Mouse (Mus musculus): ENCODE results near the gene Ptprb. TPM values are rescaled to one million over a fixed set of nuclear protein-coding genes. Genes with fewer than 3 reads are reported as not detected.
A peak's percentile ranks its signal among the peaks of the same experiment; 100 is the strongest.

Gene Ptprb
- total RNA-seq, 2 experiments from 2014 or later = 52.5 to 54.8 TPM

DNA sequence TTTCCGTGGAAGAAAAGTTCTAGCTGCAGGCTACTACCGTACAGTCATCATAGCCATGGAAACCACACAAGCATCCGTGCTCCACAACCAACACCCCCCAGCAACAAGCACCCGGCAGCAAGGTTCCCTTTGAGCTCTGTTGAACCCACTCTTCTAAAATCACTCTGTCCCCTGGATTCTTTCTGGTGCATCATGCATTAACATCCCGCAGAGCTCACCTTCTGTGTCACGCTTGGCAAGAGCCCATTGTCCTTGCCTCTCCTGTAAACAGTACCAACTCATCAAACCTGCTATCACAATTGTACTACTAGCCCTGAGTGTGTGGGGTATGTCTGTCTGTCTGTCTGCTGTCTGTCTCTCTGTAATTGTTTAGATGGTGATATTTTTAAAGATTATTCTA is 98.8 kb downstream of the Ptprb start:
- DNase-seq = no peak

DNA sequence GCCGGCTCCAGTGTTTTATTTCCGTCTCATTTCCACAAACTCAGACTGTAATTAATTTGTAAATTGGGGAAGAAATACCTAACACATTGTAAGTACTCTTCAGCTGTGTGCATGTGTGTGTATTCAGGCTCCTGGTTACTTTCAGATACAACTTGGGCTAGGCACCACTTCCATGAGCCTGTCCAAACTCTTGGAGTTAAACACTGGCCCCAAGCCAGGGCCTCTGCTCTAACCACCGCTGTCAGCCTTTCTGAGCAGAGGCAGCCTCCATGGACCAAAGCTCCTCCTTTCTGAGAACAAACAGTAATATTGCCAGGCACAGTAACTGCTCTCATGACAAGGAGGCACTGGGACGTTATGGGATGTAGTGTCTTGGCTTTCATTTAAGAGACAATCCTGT is 101.5 kb downstream of the Ptprb start:
- DNase-seq = no peak

DNA sequence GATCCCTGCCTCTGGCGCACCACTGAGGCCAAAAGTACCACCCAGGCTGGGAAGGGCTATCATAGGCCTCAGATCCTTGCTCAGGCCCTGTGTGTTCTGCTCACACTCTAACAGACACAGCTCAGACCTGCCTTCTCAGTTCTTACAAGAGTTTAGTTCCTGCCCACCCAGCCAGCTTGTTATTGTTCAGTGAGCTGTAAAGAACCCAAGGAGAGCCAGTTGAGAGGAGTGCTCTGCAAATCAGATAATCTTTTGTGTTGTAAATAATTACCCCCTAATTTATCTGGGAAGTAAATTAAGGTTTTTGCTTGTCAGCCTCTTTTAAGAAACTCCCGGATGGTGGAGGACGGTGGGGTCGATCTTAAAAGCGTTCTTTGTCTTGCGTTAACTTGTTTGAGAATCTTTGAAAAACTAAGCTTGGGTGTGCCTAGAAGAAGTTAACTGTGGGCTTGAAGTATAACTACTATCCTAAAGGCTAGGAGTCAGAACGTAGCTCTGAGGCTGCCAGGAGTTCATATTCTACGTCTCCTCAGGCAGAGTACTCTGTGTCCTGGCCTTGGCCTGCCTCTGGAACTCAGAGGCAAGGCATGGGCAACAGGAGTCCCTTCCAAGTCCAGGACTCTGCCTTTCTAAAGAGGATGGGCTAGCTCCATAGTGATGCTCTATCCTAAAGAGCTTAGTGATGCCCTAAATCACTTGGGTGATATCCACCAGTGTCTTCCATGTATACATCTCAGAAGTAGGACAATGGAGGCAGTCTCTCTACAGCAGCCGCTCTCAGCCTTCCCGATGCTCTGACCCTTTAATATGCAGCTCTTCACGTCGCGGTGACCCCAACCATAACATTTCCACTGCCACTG is 107.7 kb downstream of the Ptprb start:
- no peak for DNase-seq

DNA sequence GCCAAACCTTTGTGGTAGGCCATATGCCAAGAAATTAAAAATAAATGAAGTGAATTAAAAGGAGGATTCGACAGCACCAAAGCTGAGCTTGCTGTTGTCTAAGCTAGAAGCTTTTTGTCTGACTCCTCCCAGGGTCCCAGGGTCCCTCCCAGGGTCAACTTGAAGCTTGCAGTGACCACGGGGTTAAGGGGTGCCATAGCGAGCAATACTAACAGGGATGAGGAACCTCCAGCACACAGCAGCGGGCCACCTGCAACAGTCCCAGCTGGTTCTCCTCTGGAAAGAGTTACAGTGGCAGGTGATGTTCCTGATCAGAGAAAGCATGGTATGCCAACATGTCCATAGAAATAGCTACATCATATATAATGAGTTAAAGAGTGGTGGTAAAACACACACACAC is 109.1 kb downstream of the Ptprb start:
- no peak for DNase-seq

DNA sequence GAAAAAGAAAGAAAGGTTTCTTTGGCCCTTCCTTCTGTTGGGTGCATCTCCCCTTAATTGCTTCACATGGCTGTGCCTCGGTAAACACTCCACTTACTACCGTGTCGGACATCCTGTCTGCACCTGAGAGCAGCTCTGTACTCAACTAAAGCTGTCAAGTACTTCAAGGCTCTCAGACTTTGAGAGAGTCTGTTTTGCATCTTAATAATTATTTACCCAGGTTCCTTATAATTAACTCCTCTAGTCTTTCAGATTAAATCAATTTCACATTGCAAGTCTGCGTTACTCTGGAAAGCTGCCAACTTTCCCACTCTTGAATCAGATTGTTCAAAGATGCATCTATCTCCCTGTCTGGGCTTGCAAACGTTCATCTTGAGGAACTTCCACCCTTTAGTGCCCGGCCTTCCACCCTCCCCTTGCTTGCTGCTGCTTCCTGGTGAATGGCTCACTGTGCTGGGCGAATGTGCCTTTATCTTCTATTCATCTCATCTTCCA is 111.1 kb downstream of the Ptprb start:
- no peak for DNase-seq

DNA sequence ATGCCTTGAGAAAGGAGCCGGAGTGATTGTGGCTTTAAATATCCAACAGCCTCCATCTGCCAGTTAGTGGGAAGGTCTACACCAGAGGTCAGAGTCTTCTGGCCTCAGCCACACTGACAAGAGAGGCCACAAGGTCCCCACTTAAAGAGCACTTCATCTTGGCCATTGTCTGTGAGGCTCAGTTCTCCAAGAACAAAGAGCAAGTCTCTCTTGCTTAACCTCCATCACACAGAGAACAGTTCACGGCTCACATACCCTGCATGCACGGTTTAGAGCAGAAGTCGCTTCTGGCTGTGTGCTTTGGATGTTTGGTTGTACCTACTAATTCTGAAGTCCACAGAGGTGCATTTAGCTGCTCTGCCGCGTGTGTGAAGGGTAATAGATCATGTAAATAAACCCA is 113.5 kb downstream of the Ptprb start:
- no peak for DNase-seq

DNA sequence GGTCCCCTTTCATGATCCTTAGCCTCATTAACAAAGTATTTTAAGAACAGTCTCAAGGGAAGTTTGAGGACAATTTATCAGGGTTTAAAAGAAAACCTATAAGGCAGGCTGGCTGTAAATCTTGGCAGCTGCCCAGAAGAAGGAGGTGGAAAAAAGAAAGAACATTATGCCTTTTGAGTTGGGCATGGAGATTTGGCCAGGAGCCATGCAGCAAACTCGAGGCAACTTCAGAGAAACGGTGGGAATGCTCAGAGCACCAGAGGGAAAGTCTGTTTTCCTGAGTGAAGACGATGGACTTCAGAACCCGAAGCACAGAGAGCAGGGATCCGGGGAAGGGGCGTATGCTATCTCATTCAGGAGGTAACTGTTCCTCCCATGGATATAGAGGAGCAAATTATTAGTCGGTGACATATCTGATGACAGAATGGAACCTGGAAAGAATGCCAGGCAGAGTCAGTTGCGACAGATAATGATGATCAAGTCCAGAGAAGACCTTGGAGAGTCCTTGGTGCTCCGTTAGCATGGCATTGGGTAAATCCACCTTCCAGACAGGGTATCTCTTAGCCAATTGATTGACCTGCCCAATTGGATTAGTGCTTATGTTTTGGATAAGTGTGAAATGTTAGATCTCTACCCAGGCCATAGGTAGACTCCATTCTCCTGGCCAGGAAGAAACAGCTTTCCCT is 118.6 kb downstream of the Ptprb start:
- DNase-seq = peak; percentile 48

DNA sequence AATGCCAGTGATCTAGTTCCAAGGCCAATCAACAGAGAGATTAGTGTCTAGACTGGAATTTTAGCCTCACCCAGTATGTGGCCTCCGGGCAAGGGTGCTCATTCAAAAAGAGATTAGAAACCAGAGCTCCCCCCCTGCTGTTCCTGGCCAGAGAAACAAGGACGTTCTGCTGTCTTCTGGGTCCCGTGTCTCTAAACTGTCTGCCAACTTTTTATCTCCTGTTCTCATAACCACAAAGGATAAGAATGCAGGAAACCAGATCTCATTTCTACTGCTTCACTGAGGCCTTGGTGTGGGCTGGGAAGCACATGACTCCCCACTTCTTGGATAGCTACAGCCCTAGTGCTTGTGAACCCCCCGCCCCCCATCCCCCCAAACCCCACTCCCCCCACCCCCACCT is 119.3 kb downstream of the Ptprb start:
- peak; percentile 63 for DNase-seq

DNA sequence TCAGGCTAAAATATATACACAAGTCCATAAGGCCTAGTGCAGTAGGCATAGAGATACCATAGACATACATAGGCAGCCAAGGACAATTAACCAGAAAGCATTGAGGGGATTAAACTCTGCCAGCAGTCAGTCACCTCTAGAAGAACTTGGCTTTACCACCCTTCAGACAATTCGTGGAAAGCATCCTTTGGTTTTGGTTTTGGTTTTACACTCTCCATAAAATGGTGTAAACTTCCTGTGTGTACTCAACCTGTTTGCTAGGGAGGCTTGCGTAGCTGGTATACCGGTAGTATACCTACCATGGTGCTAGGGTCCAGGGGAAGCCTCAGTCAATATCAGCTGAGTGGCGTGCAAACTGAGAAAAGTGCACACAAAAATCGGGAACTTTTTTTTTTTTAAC is 121.0 kb downstream of the Ptprb start:
- no peak for DNase-seq

DNA sequence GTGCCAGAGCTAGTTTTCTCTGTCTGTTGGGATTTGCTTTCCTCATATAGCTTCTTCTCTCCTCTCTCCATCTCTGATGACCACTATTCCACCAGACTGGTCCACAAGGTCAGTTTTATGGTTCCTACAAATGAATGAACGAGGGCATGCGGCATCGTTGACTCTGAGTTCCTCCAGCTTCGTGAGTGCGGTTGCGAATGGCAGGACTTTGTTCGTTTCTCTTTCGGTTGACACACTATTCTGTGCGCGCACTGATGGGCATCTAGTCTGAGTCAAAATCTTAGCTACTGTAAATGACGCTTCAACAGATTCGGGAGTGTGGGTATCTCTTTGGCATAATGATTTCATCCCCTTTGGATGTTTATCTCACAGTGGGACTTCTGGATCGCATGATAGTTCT is 121.6 kb downstream of the Ptprb start:
- DNase-seq = no peak

DNA sequence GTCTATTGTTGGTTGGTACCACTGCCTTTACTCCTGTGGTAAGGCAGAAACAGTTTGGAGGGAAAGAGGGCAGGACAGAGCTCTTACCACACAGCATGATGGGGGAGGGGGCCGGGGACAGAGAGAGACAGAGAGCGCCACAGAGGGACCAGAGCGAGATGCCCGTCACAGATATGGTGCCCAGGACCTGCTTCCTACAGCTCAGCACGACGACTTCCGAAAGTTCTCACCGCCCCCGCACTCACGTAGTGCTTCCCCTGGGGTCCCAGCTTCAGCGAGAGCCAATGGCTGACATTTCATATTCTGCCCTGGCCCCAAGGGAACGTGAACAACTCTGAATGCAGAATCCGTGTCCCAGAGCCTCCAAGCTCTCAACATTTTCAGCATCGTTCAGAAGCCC is 122.2 kb downstream of the Ptprb start:
- no peak for DNase-seq

DNA sequence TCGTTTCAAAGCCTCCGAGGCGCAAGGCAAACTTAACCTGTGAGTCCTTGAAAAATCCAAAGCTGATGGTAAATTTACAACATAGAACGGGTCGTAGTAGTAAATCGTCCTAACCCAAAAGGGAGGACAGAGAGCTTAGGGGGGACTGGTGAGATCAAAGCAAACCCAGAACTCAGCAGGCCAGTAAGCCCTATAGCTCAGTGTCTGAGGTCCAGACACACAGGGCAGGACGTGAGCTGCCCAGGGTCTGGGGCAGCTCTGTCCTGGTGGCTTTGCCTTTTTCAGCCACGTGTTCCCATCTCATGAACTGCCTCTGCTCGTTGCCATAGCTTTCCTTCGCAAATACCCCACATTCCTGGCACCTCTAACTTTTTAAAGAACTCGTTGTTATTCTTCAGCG is 122.7 kb downstream of the Ptprb start:
- no peak for DNase-seq

DNA sequence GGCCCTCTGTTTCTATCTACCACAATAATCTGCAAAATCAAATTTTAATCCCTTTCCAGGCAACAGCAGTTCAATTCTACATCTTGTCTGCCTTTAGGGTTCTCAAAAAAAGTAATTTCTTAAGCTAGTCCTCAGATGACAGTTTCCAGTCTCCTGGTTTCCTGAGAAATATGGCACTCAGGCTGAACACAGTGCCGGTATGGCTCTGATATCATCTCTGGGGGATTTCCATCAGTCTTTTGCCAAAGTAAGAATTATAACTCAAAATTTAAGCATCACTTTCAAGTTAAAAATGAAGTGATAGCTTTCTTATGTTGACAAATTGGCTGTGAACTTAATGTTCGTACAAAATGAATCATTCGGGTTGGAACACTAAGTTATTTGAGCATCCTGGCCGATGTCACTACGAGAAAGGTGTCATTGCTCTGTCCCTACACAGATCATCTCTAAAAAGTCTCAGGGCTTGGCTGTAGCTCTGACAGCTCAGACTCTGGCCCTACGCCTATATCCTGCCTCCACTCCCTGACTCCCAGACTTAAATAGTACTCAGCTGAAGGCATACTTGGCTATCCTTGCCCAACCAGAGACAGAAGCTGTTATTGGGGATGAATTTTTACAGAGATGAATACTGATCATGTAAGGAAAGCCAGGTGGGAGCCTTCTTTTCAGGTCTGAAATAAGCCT is 127.6 kb downstream of the Ptprb start:
- no peak for DNase-seq

DNA sequence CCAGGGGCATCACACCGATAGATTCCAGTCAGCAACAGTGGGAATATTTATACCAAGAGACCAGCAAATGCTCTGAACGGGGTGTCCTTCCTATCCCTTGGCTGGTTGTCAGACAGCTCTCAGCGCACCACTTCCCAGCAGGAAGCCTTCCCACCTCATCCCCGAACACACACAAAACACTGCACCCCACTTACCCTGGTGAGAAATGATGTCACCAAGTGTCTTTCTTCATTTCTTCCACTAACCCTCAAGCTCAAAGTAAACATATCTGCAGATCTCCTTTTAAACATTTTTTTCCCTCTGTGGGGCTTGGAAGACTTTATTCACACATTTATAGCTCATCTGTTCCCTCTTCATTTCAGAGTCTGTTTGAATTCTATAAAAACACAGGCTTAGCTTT is 128.4 kb downstream of the Ptprb start:
- no peak for DNase-seq

DNA sequence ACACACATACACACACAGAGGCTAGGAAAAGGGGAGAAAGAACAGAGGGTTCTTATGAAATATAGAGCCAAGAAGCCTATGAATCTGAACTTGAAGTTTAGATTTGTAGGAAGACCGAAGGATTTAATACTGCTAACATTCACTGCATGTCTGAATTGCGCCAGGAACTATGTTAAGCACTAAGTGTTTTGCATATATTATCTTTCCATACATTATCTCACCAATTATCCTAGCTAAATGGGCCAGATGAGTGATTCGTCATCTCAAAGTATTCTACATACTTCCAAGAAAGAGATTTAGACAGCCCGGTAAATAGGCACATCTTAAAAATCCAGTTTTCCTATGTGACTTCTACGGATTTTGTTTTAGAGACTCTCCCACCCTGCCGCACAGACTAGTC is 129.7 kb downstream of the Ptprb start:
- no peak for DNase-seq

DNA sequence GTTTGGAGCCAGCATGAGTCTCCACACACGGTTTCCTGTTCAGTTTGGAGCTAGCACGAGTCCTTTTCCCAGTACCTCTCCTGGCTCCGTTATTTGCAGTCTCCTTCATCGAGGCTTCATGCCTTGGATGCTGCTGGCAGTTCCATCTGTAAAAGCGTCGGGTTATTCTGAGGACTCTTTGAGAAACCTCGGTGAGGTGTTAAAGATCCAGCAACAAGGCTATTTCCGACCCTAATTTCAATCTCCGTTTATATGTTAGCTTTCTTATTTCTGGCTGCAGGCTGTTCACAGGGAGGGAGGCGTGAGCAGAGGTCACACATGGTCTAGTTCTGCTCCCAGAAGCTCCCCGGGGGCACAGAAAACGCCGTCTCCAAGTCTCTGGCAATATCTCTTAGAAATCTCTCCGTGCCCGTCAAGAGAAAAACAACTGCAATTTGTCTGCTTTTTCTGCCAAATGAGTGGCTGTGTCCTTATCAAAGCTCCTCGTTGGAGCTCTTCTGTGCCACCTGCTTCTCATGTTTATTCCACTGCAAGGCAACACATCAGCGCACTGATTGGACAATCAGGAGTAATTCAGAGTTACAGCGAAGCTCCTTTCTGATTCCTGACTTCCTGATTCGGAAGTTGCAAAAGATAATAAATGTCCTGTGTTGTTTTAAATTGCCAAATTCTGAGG is 132.5 kb downstream of the Ptprb start:
- peak; percentile 25 for DNase-seq

DNA sequence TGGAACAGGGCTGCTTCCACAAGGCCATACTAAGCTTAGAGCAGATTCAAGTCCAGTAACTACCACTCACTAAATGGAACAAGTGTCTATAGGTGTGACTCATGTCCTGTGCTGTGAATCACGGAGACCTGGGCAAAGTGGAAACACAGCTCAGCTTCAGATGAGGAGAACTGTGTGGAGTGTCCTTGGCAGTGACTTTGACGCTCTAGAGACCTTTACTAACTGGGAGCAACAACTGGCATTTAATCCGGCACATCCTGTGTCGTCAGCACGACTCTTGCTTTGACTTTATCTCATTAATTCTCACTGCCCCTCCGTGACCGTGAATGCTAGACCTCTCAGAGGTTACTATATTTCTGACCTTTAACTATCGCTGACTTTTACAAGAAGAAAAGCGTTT is 135.5 kb downstream of the Ptprb start:
- peak; percentile 33 for DNase-seq

DNA sequence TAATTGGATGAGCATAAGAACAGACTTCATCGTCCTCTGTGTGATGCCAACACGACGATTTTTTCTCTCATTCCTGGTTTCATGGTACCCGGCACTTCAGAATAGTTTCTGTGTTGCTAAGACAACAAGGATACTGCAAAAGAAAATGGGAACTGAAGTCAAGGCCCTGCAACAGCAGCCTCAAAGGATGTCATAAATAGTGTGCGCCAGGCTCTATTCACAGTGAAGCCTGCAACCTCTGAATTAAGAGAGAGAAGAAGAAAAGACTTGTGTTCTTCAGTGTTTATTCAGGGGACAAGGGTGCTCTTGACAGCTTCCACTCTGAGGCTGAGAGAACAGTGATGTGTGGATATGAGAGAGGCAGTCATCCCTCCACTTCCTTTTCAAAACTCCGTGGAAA is 140.8 kb downstream of the Ptprb start:
- DNase-seq = no peak

DNA sequence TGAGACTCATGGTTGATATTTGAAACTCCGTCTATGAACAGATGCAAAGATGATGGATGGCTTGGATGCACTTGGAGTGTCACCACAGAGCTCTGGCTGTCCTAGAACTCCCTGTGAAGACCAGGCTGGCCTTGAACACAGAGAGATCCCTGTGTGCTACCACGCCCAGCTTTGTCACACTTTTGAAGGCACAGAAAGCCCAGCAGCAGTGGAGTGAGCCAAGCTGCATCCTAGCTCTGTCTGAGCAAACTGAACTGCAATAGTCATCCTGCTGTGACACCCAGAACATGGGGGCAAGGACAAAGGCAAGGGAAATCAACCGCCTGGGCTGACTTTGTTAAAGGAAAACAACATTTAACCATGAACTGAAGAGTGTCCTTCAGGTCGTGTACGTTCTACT is 141.4 kb downstream of the Ptprb start:
- DNase-seq = peak; percentile 62

DNA sequence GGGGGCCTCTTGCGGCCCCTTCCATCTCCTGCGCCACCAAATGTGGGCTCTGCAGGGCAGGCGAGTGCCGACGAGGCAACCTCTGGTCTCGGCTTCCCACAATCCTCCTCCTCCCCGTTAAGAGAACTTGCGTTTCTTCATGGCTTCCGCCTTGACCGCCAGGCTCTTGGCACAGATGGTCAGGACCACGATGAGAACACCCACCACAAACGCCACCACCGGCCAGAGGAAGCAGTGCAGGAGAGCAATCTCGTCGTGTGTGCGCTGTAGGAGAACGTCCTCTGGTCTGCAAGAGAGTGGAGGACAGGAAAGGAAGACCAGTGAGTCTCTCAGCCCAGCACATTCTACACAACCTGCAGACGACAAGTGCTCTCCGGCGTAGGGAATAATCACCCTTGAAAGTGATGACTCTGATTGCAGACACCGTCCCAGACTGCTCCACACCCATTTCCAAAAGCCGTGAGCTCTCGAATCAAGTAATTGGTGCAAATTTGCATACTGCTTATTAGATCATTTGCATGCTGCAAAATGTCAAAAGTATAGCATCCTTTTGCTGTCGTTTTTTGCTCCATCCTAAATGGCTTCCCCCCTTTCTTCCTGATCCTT is 142.9 kb downstream of the Ptprb start:
- DNase-seq = no peak

DNA sequence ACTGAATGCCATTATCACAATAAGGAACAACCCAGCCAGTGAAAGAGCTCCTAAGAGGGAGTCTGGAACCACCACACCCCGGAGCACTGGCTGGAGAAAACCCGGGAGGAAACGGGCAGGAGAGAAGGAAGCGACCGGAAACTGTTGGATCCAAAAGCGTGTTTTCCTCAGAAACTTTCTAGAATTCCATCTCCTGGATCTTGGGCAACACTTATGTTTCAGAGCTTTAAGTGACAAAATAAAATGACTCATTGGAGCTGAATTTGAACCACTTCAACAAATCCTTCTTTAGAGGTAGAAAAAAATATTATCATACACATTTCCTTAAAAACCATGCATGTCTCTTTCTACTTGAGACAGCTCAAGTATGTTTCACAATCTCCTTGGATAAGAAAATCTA is 145.7 kb downstream of the Ptprb start:
- no peak for DNase-seq

DNA sequence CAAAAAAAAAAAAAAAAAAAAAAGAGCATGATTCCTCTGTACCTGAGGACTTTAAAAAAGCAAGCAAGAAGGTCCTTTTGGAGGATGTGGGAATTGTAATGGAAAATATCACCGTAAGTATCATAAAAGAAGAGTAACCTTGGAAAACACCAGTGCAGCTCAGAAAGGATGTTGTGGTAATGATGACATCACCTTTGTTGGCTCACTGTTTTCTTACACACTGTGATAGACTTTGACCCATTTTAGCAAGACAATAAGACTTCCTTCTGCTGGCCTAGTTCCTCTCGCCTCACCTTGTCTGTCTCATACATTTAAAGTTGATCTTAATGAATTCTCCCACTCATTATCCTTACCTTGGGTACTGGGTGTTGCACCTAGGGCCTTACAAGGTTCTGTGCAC is 147.2 kb downstream of the Ptprb start:
- DNase-seq = no peak
